Mouse (Mus musculus) stomach, postnatal 0 days (tissue): ENCODE measurements around the gene Scimp. TPM values are rescaled to one million over a fixed set of nuclear protein-coding genes. Genes with fewer than 3 reads are reported as not detected.

ENCODE experiments used
- ATAC-seq: fragments of 200-750 bp; cut with Nextera tagmentation; 2 replicates; pipeline ENCODE4 v1.8.0; 2017; ENCODE audit not compliant: low FRiP score, low TSS enrichment
- DNase-seq: peaks from one replicate; pipeline ENCODE4 v3.0.0-alpha.2; 2016; ENCODE audit warnings: low spot score
- H3K27ac ChIP-seq: fragments of 300-500 bp; sonication (generic); replicated peaks from 2 replicates; pipeline ENCODE4 v1.5.1; 2014; ENCODE audit warnings: mild to moderate bottlenecking, control low read depth
- H3K27me3 ChIP-seq: fragments of 300-500 bp; sonication (generic); 2 replicates; pipeline ENCODE4 v1.6.1; 2014; ENCODE audit warnings: low read length; ENCODE audit not compliant: control insufficient read depth, insufficient read depth
- H3K36me3 ChIP-seq: fragments of 300-500 bp; sonication (generic); 2 replicates; pipeline ENCODE4 v1.6.1; 2014; ENCODE audit warnings: low read length, mixed read lengths; ENCODE audit not compliant: control insufficient read depth, insufficient read depth
- H3K4me1 ChIP-seq: fragments of 300-500 bp; sonication (generic); replicated peaks from 2 replicates; pipeline ENCODE4 v1.6.1; 2014; ENCODE audit warnings: antibody characterized with exemption; ENCODE audit not compliant: control insufficient read depth, insufficient read depth
- H3K4me2 ChIP-seq: fragments of 300-500 bp; sonication (generic); replicated peaks from 2 replicates; pipeline ENCODE4 v1.6.1; 2014; ENCODE audit warnings: low read depth, mild to moderate bottlenecking, control low read depth, moderate library complexity
- H3K4me3 ChIP-seq: fragments of 300-500 bp; sonication (generic); 2 replicates; pipeline ENCODE4 v1.5.1; 2014; ENCODE audit warnings: low read depth, low read length, control low read depth
- H3K9ac ChIP-seq: fragments of 300-500 bp; sonication (generic); 2 replicates; pipeline ENCODE4 v1.6.1; 2014; ENCODE audit warnings: mild to moderate bottlenecking, low read length, control low read depth, mixed read lengths
- H3K9me3 ChIP-seq: fragments of 300-500 bp; sonication (generic); 2 replicates; pipeline ENCODE4 v1.6.1; 2016; ENCODE audit warnings: low read length; ENCODE audit not compliant: control insufficient read depth
- CTCF ChIP-seq: IDR thresholded peaks from 2 replicates; pipeline ENCODE4 v1.5.1; 2016; ENCODE audit warnings: antibody characterized with exemption, low read depth, mild to moderate bottlenecking, moderate library complexity
- EP300 ChIP-seq: optimal IDR thresholded peaks from 2 replicates; pipeline ENCODE3; 2016; ENCODE audit warnings: antibody characterized with exemption
- WGBS: fragments of 180-500 bp; shearing (Covaris S2); extraction: QIAGEN DNeasy Blood & Tissue Kit; methylation state at CpG from one replicate; pipeline ENCODE4 v1.1.7; 2014; 5-methylcytosine and 5-hydroxymethylcytosine counted together
- polyA plus RNA-seq: library from polyadenylated mRNA; unstranded; fragments of >200 nt; fragmentation: Nextera tagmentation; extraction: Ambion mirVana; gene quantifications from 2 replicates; pipeline ENCODE4 v1.2.1, GENCODE M21; 2015

Gene Scimp
- polyA plus RNA-seq, 1 experiment from 2014 or later: 0.63 TPM

- no peak overlapping the region for H3K9ac ChIP-seq
- ATAC-seq (no peak), DNase-seq (no peak)
- H3K27ac ChIP-seq: no peak overlapping the region
- H3K4me3 ChIP-seq: no peak overlapping the region
- WGBS: 63% methylated on average over 4 of the region's 4 CpGs
- TF ChIP-seq EP300 (no peak), CTCF (no peak)
- H3K27me3 ChIP-seq: no peaks in the 10 kb centered on the region
- H3K4me2 ChIP-seq: no peak overlapping the region
- H3K36me3 ChIP-seq: no peaks in the 10 kb centered on the region
- no peaks in the 10 kb centered on the region for H3K4me1 ChIP-seq
- H3K9me3 ChIP-seq: no peaks in the 10 kb centered on the region
These were observed 4.4 kb upstream of the Scimp start for GRCm38 (mm10) chr11:70816770-70817169.

GRCm38 (mm10) chr11:70815498-70816078, 3.2 kb upstream of the Scimp start:
- Histone ChIP-seq H3K27me3 (no peaks in the 10 kb centered on the region), H3K4me3 (no peak overlapping the region), H3K4me2 (no peak overlapping the region), H3K36me3 (no peaks in the 10 kb centered on the region), H3K27ac (no peak overlapping the region), H3K4me1 (no peaks in the 10 kb centered on the region), H3K9ac (no peak overlapping the region), H3K9me3 (no peaks in the 10 kb centered on the region)
- no peak for TF ChIP-seq EP300
- TF ChIP-seq CTCF: peak; percentile 88
- DNase-seq (peak; percentile 31), ATAC-seq (no peak)
- 20% methylated on average over 6 of the region's 6 CpGs for WGBS

GRCm38 (mm10) chr11:70815071-70815470, 2.7 kb upstream of the Scimp start:
- no peaks in the 10 kb centered on the region for H3K4me1 ChIP-seq
- H3K27me3 ChIP-seq: no peaks in the 10 kb centered on the region
- no peak for ATAC-seq
- H3K9me3 ChIP-seq: no peaks in the 10 kb centered on the region
- H3K4me2 ChIP-seq: no peak overlapping the region
- DNase-seq: no peak
- H3K27ac ChIP-seq: no peak overlapping the region
- H3K36me3 ChIP-seq: no peaks in the 10 kb centered on the region
- TF ChIP-seq CTCF (no peak), EP300 (no peak)
- H3K9ac ChIP-seq: no peak overlapping the region
- 80% methylated on average over 8 of the region's 8 CpGs for WGBS
- no peak overlapping the region for H3K4me3 ChIP-seq

GRCm38 (mm10) chr11:70811471-70812240, 730 bp downstream of the Scimp start:
- Histone ChIP-seq H3K36me3 (no peaks in the 10 kb centered on the region), H3K27ac (no peak overlapping the region), H3K4me1 (no peaks in the 10 kb centered on the region), H3K4me2 (no peak overlapping the region), H3K27me3 (no peaks in the 10 kb centered on the region), H3K9ac (no peak overlapping the region), H3K9me3 (no peaks in the 10 kb centered on the region), H3K4me3 (no peak overlapping the region)
- 57% methylated on average over 13 of the region's 13 CpGs for WGBS
- ATAC-seq: no peak
- no peak for DNase-seq
- TF ChIP-seq EP300 (no peak), CTCF (no peak)

- DNase-seq: no peak
These were observed 1.3 kb downstream of the Scimp start for GRCm38 (mm10) chr11:70811041-70811440.

GRCm38 (mm10) chr11:70809011-70809410, 3.4 kb downstream of the Scimp start:
- WGBS: 38% methylated on average over 1 of the region's 1 CpGs
- H3K27me3 ChIP-seq: no peaks in the 10 kb centered on the region
- no peaks in the 10 kb centered on the region for H3K4me1 ChIP-seq
- no peak for TF ChIP-seq CTCF
- no peak for TF ChIP-seq EP300
- no peak overlapping the region for H3K9ac ChIP-seq
- ATAC-seq: no peak
- no peak overlapping the region for H3K27ac ChIP-seq
- no peak overlapping the region for H3K4me2 ChIP-seq
- H3K9me3 ChIP-seq: no peaks in the 10 kb centered on the region
- H3K4me3 ChIP-seq: no peak overlapping the region
- DNase-seq: no peak
- no peaks in the 10 kb centered on the region for H3K36me3 ChIP-seq

More at GRCm38 (mm10) chr11:70811041-70811440, 1.3 kb downstream of the Scimp start:
- H3K4me2 ChIP-seq: no peak overlapping the region
- TF ChIP-seq EP300: no peak
- TF ChIP-seq CTCF: no peak
- no peaks in the 10 kb centered on the region for H3K9me3 ChIP-seq
- no peak overlapping the region for H3K4me3 ChIP-seq
- no peaks in the 10 kb centered on the region for H3K27me3 ChIP-seq
- 82% methylated on average over 5 of the region's 5 CpGs for WGBS
- no peaks in the 10 kb centered on the region for H3K36me3 ChIP-seq
- H3K9ac ChIP-seq: no peak overlapping the region
- ATAC-seq: no peak
- H3K4me1 ChIP-seq: no peaks in the 10 kb centered on the region
- no peak overlapping the region for H3K27ac ChIP-seq
